Mouse (Mus musculus) brain, embryonic 14.5 days (tissue): ENCODE results near the gene Myo5c. TPM values are rescaled to one million over a fixed set of nuclear protein-coding genes. Genes with fewer than 3 reads are reported as not detected.

Source experiments
- DNase-seq: peaks from one replicate; pipeline ENCODE4 v3.0.0-alpha.2; 2011; ENCODE audit warnings: low read depth
- CTCF ChIP-seq: fragments of 200-500 bp; IDR thresholded peaks from 2 replicates; pipeline ENCODE4 v1.5.1; 2012; ENCODE audit warnings: inconsistent platforms, mild to moderate bottlenecking, moderate library complexity, borderline replicate concordance; ENCODE audit not compliant: insufficient read depth, insufficient read length; ENCODE audit errors: extremely low read depth
- POLR2A ChIP-seq: fragments of 200-500 bp; IDR thresholded peaks from 2 replicates; pipeline ENCODE4 v1.6.1; 2012; ENCODE audit warnings: mild to moderate bottlenecking, inconsistent platforms, borderline replicate concordance; ENCODE audit not compliant: poor library complexity, insufficient read depth, insufficient read length, severe bottlenecking; ENCODE audit errors: extremely low read depth
- polyA plus RNA-seq: library from polyadenylated mRNA; depleted of rRNA; stranded (reverse); fragments of >200 nt; gene quantifications from 2 replicates; pipeline ENCODE4 v1.2.3, GENCODE M21; 2012

Myo5c gene
- polyA plus RNA-seq, 1 experiment = 0.64 TPM

DNA sequence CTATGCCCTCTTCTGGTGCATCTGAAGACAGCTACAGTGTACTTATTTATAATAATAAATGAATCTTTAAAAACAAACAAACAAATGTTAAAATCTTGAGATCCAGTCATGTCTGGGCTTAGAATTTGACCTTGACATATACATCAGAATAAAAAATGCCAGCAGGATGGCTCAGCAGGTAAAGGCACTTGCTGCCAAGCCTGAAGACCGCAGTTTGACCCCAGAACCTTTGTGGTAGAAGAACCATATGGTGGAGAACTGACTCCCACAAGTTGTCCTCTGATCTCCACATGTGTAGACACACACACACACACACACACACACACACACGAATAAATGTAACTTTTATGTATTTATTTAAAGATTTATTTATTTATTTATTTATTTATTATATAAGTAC lies 71.2 kb downstream of the Myo5c start:
- TF ChIP-seq CTCF (no peak), POLR2A (no peak)
- DNase-seq = no peak

- DNase-seq = no peak
- TF ChIP-seq POLR2A (no peak), CTCF (no peak)
Observed at GRCm38 (mm10) chr9:75303701-75304261, 72.0 kb downstream of the Myo5c start.

- TF ChIP-seq CTCF (no peak), POLR2A (no peak)
- DNase-seq = no peak
Observed at GRCm38 (mm10) chr9:75304286-75304685, 72.5 kb downstream of the Myo5c start.

GRCm38 (mm10) chr9:75306126-75306898 lies 74.5 kb downstream of the Myo5c start, which contains the start of gene Gnb5:
TSS of gene Gnb5 (plus strand) at chr9:75306288.
- TF ChIP-seq POLR2A (no peak), CTCF (no peak)
- DNase-seq = peak; percentile 26

DNA sequence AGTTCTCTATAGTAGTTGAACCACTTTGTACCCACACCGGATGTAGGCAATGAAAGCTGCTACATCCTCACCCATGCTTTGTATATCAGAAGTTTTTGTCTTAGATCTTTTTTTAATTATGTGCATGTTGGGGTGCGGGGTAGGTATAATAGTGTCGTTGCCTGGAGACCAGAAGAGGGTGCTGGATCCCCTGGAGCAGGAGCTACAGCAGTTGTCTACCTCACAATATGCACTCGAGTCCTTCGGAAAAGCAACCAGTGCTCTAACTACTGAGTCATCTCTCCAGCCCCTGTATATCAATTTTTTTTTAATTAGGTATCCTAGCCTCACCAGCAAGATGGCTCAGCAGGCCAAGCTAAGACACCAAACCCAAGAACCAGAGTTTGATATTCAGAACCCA lies 75.2 kb downstream of the Myo5c start:
- no peak for TF ChIP-seq CTCF
- TF ChIP-seq POLR2A = no peak
- DNase-seq = no peak

DNA sequence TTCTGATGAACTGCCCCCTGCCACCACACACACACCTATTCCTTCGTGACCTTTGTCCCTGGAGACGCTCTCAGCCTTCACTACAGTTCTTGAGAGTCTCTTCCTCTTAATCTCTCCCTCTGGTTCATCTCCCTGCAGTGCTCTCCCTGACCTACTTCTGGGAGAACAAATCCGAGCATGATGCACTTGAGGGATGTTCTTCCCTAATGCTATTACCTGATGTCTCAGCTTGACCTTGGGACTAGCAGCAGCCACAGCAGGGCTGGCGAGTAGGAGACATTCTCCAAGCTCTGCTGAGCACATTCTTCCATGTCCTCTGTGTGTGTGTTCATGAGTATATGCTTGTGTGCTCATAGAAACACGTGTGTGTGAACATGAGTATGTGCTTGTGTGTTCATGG lies 76.8 kb downstream of the Myo5c start:
- no peak for DNase-seq
- TF ChIP-seq POLR2A (no peak), CTCF (no peak)

DNA sequence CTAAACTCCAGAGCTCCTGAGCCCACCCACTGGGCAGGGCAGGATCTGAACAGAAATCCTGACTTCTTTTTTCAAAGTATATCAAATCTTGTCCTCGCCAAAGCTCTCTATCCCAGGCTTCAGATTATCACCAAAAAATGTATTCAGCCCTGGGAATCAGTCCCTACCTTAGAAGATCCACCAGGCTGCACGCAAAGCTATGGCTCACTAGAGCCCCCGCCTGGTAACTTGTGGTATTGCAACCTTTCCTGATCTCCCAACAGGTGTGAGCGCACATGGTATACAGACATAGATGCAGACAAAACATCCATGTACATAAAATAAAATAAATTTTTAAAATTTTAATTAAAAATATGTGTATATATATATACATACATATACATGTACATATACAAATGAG lies 80.2 kb downstream of the Myo5c start:
- no peak for TF ChIP-seq POLR2A
- peak; percentile 87; the same call in 1 of the 2 replicates for TF ChIP-seq CTCF

DNA sequence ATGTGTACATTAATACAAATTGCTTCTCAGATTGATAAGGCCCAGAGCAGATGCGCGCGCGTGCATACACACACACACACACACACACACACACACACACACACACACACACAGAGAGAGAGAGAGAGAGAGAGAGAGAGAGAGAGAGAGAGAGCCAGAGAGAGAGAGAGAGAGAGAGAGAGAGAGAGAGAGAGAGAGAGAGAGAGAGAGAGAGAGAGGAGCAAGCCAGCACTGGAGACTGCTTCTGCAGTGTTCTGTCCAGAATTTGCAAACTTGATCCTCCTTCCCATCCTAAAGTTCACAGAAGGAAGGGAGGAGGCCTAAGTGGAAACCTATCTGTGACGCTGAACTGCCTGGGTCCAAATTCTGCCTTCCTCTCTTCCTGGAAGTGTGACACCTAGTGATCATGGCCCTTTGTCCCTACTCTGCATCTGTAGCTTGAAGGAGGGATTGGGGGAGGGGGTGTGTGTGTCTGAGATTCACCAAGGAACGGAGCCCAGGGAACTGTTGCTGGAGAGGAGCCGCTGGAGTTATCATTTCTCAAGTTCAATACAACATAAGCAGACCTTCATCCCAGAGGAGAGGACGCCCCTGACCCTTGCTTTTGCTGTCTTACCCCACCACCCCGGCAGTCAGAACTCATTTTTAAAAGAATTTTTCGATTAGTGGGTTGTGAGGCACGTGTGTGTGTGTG lies 81.5 kb downstream of the Myo5c start:
- no peak for TF ChIP-seq CTCF
- no peak for TF ChIP-seq POLR2A
- peak; percentile 73 for DNase-seq

More for the DNA sequence above, 80.2 kb downstream of the Myo5c start:
- peak; percentile 74 for DNase-seq

DNA sequence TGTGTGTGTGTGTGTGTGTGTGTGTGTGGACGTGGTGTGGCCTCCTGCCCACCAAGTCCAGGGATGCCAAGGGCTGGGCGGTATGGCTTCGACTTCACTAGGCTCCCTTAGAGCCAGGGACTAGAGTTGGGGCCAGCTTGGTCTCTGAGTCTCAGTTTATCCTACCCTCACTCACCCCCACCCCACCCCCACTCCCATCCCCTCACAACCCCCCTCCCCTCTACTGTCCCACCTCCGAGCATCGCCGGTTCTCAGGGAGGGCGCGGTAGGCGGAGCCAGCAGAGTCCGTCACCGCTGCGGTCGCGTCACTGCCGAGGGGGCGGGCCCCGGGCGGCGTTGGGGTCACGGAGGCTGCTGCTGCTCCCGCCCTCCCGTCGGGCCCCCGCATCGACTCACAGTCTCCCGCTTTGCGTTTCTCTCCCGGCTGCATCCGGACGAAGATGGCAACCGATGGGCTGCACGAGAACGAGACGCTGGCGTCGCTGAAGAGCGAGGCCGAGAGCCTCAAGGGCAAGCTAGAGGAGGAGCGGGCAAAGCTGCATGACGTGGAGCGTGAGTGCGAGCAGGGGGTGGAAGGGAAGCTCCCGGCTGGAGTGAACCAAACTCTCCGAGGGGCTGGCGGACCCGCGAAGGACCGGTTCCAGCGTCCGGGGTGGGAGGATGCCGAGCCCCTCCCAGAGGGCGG lies 82.2 kb downstream of the Myo5c start:
- DNase-seq = peak; percentile 87
- TF ChIP-seq CTCF (peak; percentile 29; the same call in 1 of the 2 replicates), POLR2A (peak; percentile 75)

DNA sequence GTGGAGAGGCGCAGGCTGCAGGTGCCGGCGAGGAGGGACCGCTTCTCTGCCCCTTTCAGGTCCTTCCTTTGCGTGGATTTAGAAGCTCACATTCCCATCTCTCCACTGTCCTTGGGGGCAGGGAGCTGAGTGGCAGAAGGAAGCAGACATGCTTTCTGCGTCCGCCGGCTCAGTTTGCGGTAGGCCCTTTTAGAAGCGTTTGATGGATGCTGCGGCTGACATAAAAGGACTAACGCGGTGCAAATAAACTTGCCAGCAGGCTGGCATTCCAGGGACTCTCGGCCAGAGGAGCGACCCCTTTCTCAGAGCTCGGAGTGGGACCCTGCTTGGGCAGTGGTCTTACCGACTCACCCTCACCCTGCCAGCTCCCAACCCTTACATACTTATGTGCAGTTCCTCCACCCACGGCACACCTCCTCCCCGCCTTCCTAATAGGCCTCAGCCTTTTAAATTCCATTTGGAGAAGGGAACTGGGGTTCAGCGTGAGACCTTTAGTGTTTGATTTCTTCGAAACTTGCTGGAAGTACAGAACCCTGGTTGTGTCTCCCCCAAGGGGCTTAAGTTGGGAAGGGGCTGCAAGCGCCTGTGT lies 82.8 kb downstream of the Myo5c start:
- DNase-seq = peak; percentile 75

More for the DNA sequence above, 82.8 kb downstream of the Myo5c start:
- TF ChIP-seq POLR2A (no peak), CTCF (no peak)
